Mouse (Mus musculus) cerebellum, adult 11 months (tissue): ENCODE results near the gene Gdpd5.
A peak's percentile ranks its signal among the peaks of the same experiment; 100 is the strongest.
"Not testable (repeated sequence)": the region's sequence is repeated elsewhere in the genome, so short reads cannot be mapped to it uniquely, and the experiment has no call there.

Experiments used
- DNase-seq: peaks from one replicate; pipeline ENCODE4 v3.0.0; 2022

Gdpd5 gene

GRCm38 (mm10) chr7:99483271-99483923, 102.2 kb downstream of the Gdpd5 start, which contains the start of gene Rps3:
Gene Rps3 (minus strand): TSS chr7:99483738.
- peak; percentile 90 for DNase-seq

GRCm38 (mm10) chr7:99483924-99484319, 102.7 kb downstream of the Gdpd5 start:
- DNase-seq, result no peak

- DNase-seq, result no peak
Observed at GRCm38 (mm10) chr7:99484679-99485078, 103.5 kb downstream of the Gdpd5 start.

- no peak for DNase-seq
Observed at GRCm38 (mm10) chr7:99489708-99490107, 108.5 kb downstream of the Gdpd5 start.

GRCm38 (mm10) chr7:99499128-99499527, 117.9 kb downstream of the Gdpd5 start:
- DNase-seq, result no peak

- peak; percentile 62 for DNase-seq
Observed at GRCm38 (mm10) chr7:99500201-99500600, 119.0 kb downstream of the Gdpd5 start.

GRCm38 (mm10) chr7:99500655-99501054, 119.4 kb downstream of the Gdpd5 start:
- no peak for DNase-seq

- DNase-seq, result no peak
Observed at GRCm38 (mm10) chr7:99501148-99501547, 119.9 kb downstream of the Gdpd5 start.

GRCm38 (mm10) chr7:99504556-99504955, 123.3 kb downstream of the Gdpd5 start:
- no peak for DNase-seq

- not testable (repeated sequence) for DNase-seq
Observed at GRCm38 (mm10) chr7:99508187-99508586, 127.0 kb downstream of the Gdpd5 start.

GRCm38 (mm10) chr7:99510087-99510501, 128.9 kb downstream of the Gdpd5 start:
- DNase-seq, result no peak
